8 mouse cellular contexts compared by ENCODE assay signal in the genomic region with DNA sequence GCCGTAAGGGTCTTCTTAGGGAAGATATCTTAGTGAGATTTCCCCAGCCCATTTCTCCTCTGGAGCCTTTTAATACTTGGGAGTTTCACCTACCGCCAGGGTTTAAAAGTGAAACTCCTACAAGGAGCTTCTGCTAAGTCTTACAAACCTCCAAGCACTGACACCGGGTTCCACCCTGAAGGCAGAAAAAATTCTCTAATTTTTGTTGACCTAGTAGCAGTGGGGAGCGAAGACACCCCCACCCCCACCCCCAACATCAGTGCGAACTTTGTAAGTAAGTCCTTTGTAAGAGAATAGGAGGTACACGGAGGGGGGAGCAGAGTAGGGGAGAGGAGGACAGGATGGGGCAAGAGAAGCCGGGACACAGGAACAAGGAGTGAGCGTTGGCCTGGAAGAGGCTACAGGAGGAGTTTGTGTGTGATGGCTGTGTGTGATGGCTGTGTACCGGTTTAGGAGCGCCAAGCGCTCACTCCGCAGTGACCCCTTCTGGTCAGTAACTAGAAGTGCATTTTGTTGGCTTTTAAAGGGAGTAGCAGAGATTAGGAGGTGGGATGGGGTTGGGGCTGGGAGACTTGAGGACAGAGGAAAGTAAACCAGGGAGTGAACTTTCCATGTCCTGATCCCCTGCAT. TPM values are rescaled to one million over a fixed set of nuclear protein-coding genes. Genes with fewer than 3 reads are reported as not detected.
DNase-seq lines count a peak whose midpoint lies in the region; ATAC-seq and TF ChIP-seq lines count a peak whose summit lies in the region.

No protein-coding gene starts in this region.

- peaks cover 16% of the 10 kb centered on the region for H3K4me1 ChIP-seq in heart, embryonic 12.5 days (replicated peaks)
- no peaks in the 10 kb centered on the region for H3K4me1 ChIP-seq in heart, embryonic 11.5 days (ENCODE audit: control insufficient read depth, insufficient read depth, low read length)
- H3K4me1 ChIP-seq in ES-Bruce4 (ENCODE audit: control insufficient read depth, insufficient read depth, low read length) = no peaks in the 10 kb centered on the region

- peak; percentile 89 for TF ChIP-seq CTCF in ES-Bruce4 (IDR thresholded peaks at IDR 0.05; ENCODE audit: low read depth, low read length)

- 0 out of 2 replicates have a peak, but pooled peaks have one; percentile 44 for TF ChIP-seq EP300 in ES-Bruce4 (IDR thresholded peaks at IDR 0.05; ENCODE audit: insufficient read depth, low read depth, low read length)

- peak overlapping the region; percentile 63; the same call in 1 of the 2 replicates for H3K4me2 ChIP-seq in heart, embryonic 12.5 days
- H3K4me2 ChIP-seq in heart, embryonic 11.5 days = no peak overlapping the region

- ATAC-seq in heart, embryonic 12.5 days (ENCODE audit: insufficient number of reproducible peaks, low FRiP score) = no peak
- ATAC-seq in heart, embryonic 11.5 days (replicated peaks; ENCODE audit: insufficient number of reproducible peaks, low FRiP score, low TSS enrichment) = no peak
- ATAC-seq in frontal cortex, adult (ENCODE audit: low TSS enrichment) = peak; percentile 40

- TF ChIP-seq POLR2A in ES-Bruce4 (IDR thresholded peaks at IDR 0.05; ENCODE audit: insufficient read depth, low read length) = no peak

- H3K27ac ChIP-seq in heart, embryonic 12.5 days (ENCODE audit: poor library complexity, severe bottlenecking) = no peak overlapping the region
- H3K27ac ChIP-seq in heart, embryonic 11.5 days (ENCODE audit: low read depth, low read length) = no peak overlapping the region
- no peak overlapping the region for H3K27ac ChIP-seq in ES-Bruce4 (ENCODE audit: insufficient read depth, low read length)

- H3K27me3 ChIP-seq in heart, embryonic 12.5 days (replicated peaks) = peaks cover 70% of the 10 kb centered on the region
- H3K27me3 ChIP-seq in heart, embryonic 11.5 days (ENCODE audit: control insufficient read depth, insufficient read depth, low read length) = peaks cover 45% of the 10 kb centered on the region
- H3K27me3 ChIP-seq in ES-Bruce4 (ENCODE audit: control insufficient read depth, insufficient read depth, low read length, poor library complexity, severe bottlenecking) = no peaks in the 10 kb centered on the region

- no peak overlapping the region for H3K4me3 ChIP-seq in heart, embryonic 12.5 days
- H3K4me3 ChIP-seq in heart, embryonic 11.5 days (ENCODE audit: low read depth, low read length) = no peak overlapping the region; the same call in 1 of the 2 replicates
- H3K4me3 ChIP-seq in ES-Bruce4 (ENCODE audit: low read depth, low read length) = peak overlapping the region; percentile 54

- no peak overlapping the region for H3K9ac ChIP-seq in heart, embryonic 12.5 days
- H3K9ac ChIP-seq in heart, embryonic 11.5 days (ENCODE audit: low read depth, low read length) = no peak overlapping the region
- no peak overlapping the region; the same call in 1 of the 2 replicates for H3K9ac ChIP-seq in ES-Bruce4 (ENCODE audit: low read depth, poor library complexity, severe bottlenecking)

- peak; percentile 84 for DNase-seq in cerebellum, adult 9-11 months
- DNase-seq in left cerebral cortex, postnatal 4 days = peak; percentile 56
- DNase-seq in retina, postnatal 7 days (ENCODE audit: low read depth, low spot score) = peak; percentile 77
- no peak for DNase-seq in thymus, postnatal 14 days

- WGBS in heart, embryonic 12.5 days = under 1% methylated on average over 12 of the region's 12 CpGs
- WGBS in heart, embryonic 11.5 days (ENCODE audit: insufficient replicate concordance) = 1% methylated on average over 12 of the region's 12 CpGs

- no peaks in the 10 kb centered on the region for H3K36me3 ChIP-seq in heart, embryonic 12.5 days
- no peaks in the 10 kb centered on the region for H3K36me3 ChIP-seq in heart, embryonic 11.5 days (ENCODE audit: control insufficient read depth, insufficient read depth, low read length)
- H3K36me3 ChIP-seq in ES-Bruce4 (ENCODE audit: control insufficient read depth, insufficient read depth, low read length, poor library complexity, severe bottlenecking) = no peaks in the 10 kb centered on the region

- intact Hi-C loops in left cerebral cortex, postnatal 4 days (cut with DNase I) = loop anchor here (5.0 to 10.0 kb wide), 2 partner anchors 361 to 468 kb away; no protein-coding TSS in a partner anchor

- H3K9me3 ChIP-seq in heart, embryonic 12.5 days (replicated peaks) = peaks cover 10% of the 10 kb centered on the region
- peaks cover 4% of the 10 kb centered on the region for H3K9me3 ChIP-seq in heart, embryonic 11.5 days (replicated peaks; ENCODE audit: control insufficient read depth, low read length)
- no peaks in the 10 kb centered on the region for H3K9me3 ChIP-seq in ES-Bruce4 (replicated peaks; ENCODE audit: control insufficient read depth, insufficient read depth, low read length, poor library complexity, severe bottlenecking)

RNA-seq across cellular contexts. Expression of a gene that starts 1.3 kb away (rescaled TPM):
- polyA plus RNA-seq in heart, embryonic 12.5 days (2016; fragmentation: Nextera tagmentation; extraction: Ambion mirVana) = 1.7 and 2.4 TPM in 2 replicates
- 0.86 and 1.5 TPM in 2 replicates for polyA plus RNA-seq in heart, embryonic 11.5 days (2014; fragmentation: Nextera tagmentation; extraction: Ambion mirVana)
- polyA plus RNA-seq in ES-Bruce4 (2011; ENCODE audit: insufficient read depth, insufficient read length, low read depth, missing spikeins) = 0.48 and 0.58 TPM in 2 replicates
- total RNA-seq in left cerebral cortex, postnatal 4 days (2021) = 10 to 100 TPM; 45.3 to 53.8 TPM
